Mouse (Mus musculus) limb, embryonic 11.5 days (tissue): ENCODE measurements around the gene Fdx1l. TPM values are rescaled to one million over a fixed set of nuclear protein-coding genes. Genes with fewer than 3 reads are reported as not detected.

Source experiments
- ATAC-seq: fragments of 200-750 bp; cut with Nextera tagmentation; 2 replicates; pipeline ENCODE4 v1.8.0; 2017; ENCODE audit warnings: low read depth; ENCODE audit not compliant: insufficient number of reproducible peaks, low FRiP score, low TSS enrichment
- DNase-seq: peaks from one replicate; pipeline ENCODE4 v3.0.0-alpha.2; 2015; ENCODE audit warnings: low spot score
- H3K27ac ChIP-seq: fragments of 300-500 bp; sonication (generic); replicated peaks from 2 replicates; pipeline ENCODE4 v1.5.1; 2014; ENCODE audit warnings: low read depth, mild to moderate bottlenecking, low read length
- H3K27me3 ChIP-seq: fragments of 300-500 bp; sonication (generic); 2 replicates; pipeline ENCODE4 v1.6.1; 2014; ENCODE audit warnings: mild to moderate bottlenecking, low read length, mixed read lengths; ENCODE audit not compliant: control insufficient read depth, insufficient read depth
- H3K36me3 ChIP-seq: fragments of 300-500 bp; sonication (generic); 2 replicates; pipeline ENCODE4 v1.6.1; 2014; ENCODE audit warnings: mild to moderate bottlenecking, low read length, moderate library complexity, mixed read lengths; ENCODE audit not compliant: control insufficient read depth, insufficient read depth
- H3K4me1 ChIP-seq: fragments of 300-500 bp; sonication (generic); 2 replicates; pipeline ENCODE4 v1.6.1; 2014; ENCODE audit warnings: low read length, mixed read lengths; ENCODE audit not compliant: control insufficient read depth, insufficient read depth
- H3K4me2 ChIP-seq: fragments of 300-500 bp; sonication (generic); 2 replicates; pipeline ENCODE4 v1.6.1; 2014; ENCODE audit warnings: low read depth, mild to moderate bottlenecking, moderate library complexity; ENCODE audit not compliant: severe bottlenecking
- H3K4me3 ChIP-seq: fragments of 300-500 bp; sonication (generic); 2 replicates; pipeline ENCODE4 v1.5.1; 2014; ENCODE audit warnings: low read depth, low read length
- H3K9ac ChIP-seq: fragments of 300-500 bp; sonication (generic); 2 replicates; pipeline ENCODE4 v1.6.1; 2014; ENCODE audit warnings: mild to moderate bottlenecking, low read length
- H3K9me3 ChIP-seq: fragments of 300-500 bp; sonication (generic); 2 replicates; pipeline ENCODE4 v1.6.1; 2016; ENCODE audit warnings: low read length; ENCODE audit not compliant: control insufficient read depth
- WGBS: fragments of 180-500 bp; shearing (Covaris S2); extraction: QIAGEN DNeasy Blood & Tissue Kit; methylation state at CpG from one replicate; pipeline ENCODE4 v1.1.7; 2014; 5-methylcytosine and 5-hydroxymethylcytosine counted together
- microRNA counts: library from miRNA; unstranded; fragments of <30 nt; microRNA quantifications from one replicate; lab custom pipeline; 2016
- microRNA-seq: library from miRNA; unstranded; fragments of <30 nt; microRNA quantifications from one replicate; pipeline ENCODE4, GENCODE M21; 2016
- polyA plus RNA-seq: library from polyadenylated mRNA; unstranded; fragments of >200 nt; fragmentation: Nextera tagmentation; extraction: Ambion mirVana; gene quantifications from 2 replicates; pipeline ENCODE4 v1.2.1, GENCODE M21; 2014

Fdx1l gene
- polyA plus RNA-seq, 1 experiment from 2014 or later: 57.5 TPM

GRCm38 (mm10) chr9:21018600-21018999 lies 54.8 kb downstream of the Fdx1l start:
- ATAC-seq (no peak), DNase-seq (no peak)
- Histone ChIP-seq H3K36me3 (no peaks in the 10 kb centered on the region), H3K9me3 (no peaks in the 10 kb centered on the region), H3K9ac (no peak overlapping the region), H3K27me3 (peaks cover 39% of the 10 kb centered on the region), H3K4me2 (no peak overlapping the region), H3K4me3 (no peak overlapping the region), H3K27ac (no peak overlapping the region), H3K4me1 (peaks cover 6% of the 10 kb centered on the region; the same call in 1 of the 2 replicates)
- 70% methylated on average over 2 of the region's 2 CpGs for WGBS

MicroRNA genes within 50 kb of the gene (microRNA counts, 519-probe panel; counts per million panel counts)
- microRNA mmu-miR-1900 (lab: Ali Mortazavi, UCI): 3,925 counts per million, percentile 56 among the panel's probes with 10 or more counts

Small RNA genes lying within 50 kb of the gene (microRNA-seq; reads per million reads assigned to microRNA genes)
- gene Mir1900 (not detected), gene Mir7082 (2.7 reads per million)

Other genes starting within 250 kb of the Fdx1l start
- gene A230050P20Rik, start 205.0 kb downstream of the Fdx1l start, polyA plus RNA-seq: 1.2 and 1.4 TPM in 2 replicates
- gene Angptl6, start 193.9 kb downstream of the Fdx1l start, polyA plus RNA-seq: 2.6 TPM in 2 replicates
- gene Ppan, start 185.4 kb downstream of the Fdx1l start, polyA plus RNA-seq: 83.9 and 87.3 TPM in 2 replicates
- gene Eif3g, start 175.0 kb downstream of the Fdx1l start, polyA plus RNA-seq: 377 and 383 TPM in 2 replicates
- 95.7 and 95.8 TPM in 2 replicates for gene Dnmt1, start 113.7 kb downstream of the Fdx1l start, polyA plus RNA-seq
- gene S1pr2, start 96.8 kb downstream of the Fdx1l start, polyA plus RNA-seq: 46.5 and 52.8 TPM in 2 replicates
- gene Mrpl4, start 70.9 kb downstream of the Fdx1l start, polyA plus RNA-seq: 163 and 169 TPM in 2 replicates
- gene Icam1, start 57.6 kb downstream of the Fdx1l start, polyA plus RNA-seq: 5.5 and 8.3 TPM in 2 replicates
- gene Icam4, start 44.2 kb downstream of the Fdx1l start, polyA plus RNA-seq: 3.6 and 5.3 TPM in 2 replicates
- gene Icam5, start 41.5 kb downstream of the Fdx1l start, polyA plus RNA-seq: not detected in 2 replicates
- 1.4 and 2.4 TPM in 2 replicates for gene Zglp1, start 6.5 kb downstream of the Fdx1l start, polyA plus RNA-seq
- gene Gm49373, start 518 bp downstream of the Fdx1l start, polyA plus RNA-seq: 0.27 and 0.52 TPM in 2 replicates
- 4.1 TPM in 2 replicates for gene Gm38431, start 18.4 kb upstream of the Fdx1l start, polyA plus RNA-seq
- gene Raver1, start 18.4 kb upstream of the Fdx1l start, polyA plus RNA-seq: 99.1 and 104 TPM in 2 replicates
- 8.1 and 9.7 TPM in 2 replicates for gene Tyk2, start 57.6 kb upstream of the Fdx1l start, polyA plus RNA-seq
- gene Cdc37, start 76.4 kb upstream of the Fdx1l start, polyA plus RNA-seq: 407 and 424 TPM in 2 replicates
- gene Pde4a, start 92.1 kb upstream of the Fdx1l start, polyA plus RNA-seq: 3.3 and 5.3 TPM in 2 replicates
- 31.1 and 35.2 TPM in 2 replicates for gene Keap1, start 165.7 kb upstream of the Fdx1l start, polyA plus RNA-seq
- gene S1pr5, start 174.8 kb upstream of the Fdx1l start, polyA plus RNA-seq: 0.38 and 0.39 TPM in 2 replicates
- gene Atg4d, start 191.7 kb upstream of the Fdx1l start, polyA plus RNA-seq: 29.5 and 31.9 TPM in 2 replicates
- gene Kri1, start 214.4 kb upstream of the Fdx1l start, polyA plus RNA-seq: 14.1 and 16.2 TPM in 2 replicates
- gene Cdkn2d, start 217.8 kb upstream of the Fdx1l start, polyA plus RNA-seq: 40.6 and 42.7 TPM in 2 replicates
- 8.0 and 8.2 TPM in 2 replicates for gene Ap1m2, start 238.7 kb upstream of the Fdx1l start, polyA plus RNA-seq
- gene Slc44a2, start 247.1 kb upstream of the Fdx1l start, polyA plus RNA-seq: 79.9 and 84.5 TPM in 2 replicates